Mouse (Mus musculus) intestine, embryonic 14.5 days (tissue): ENCODE measurements around the gene Ppwd1. TPM values are rescaled to one million over a fixed set of nuclear protein-coding genes. Genes with fewer than 3 reads are reported as not detected.

Experiments
- ATAC-seq: fragments of 200-750 bp; cut with Nextera tagmentation; replicated peaks from 2 replicates; pipeline ENCODE4 v1.8.0; 2017; ENCODE audit warnings: low read depth, moderate number of reproducible peaks, moderate TSS enrichment, moderate library complexity; ENCODE audit not compliant: low FRiP score, low TSS enrichment
- DNase-seq: peaks from one replicate; pipeline ENCODE4 v3.0.0-alpha.2; 2018; ENCODE audit warnings: low spot score
- H3K27ac ChIP-seq: fragments of 300-500 bp; sonication (generic); 2 replicates; pipeline ENCODE4 v1.5.1; 2014; ENCODE audit warnings: low read depth, mild to moderate bottlenecking, control low read depth
- H3K27me3 ChIP-seq: fragments of 300-500 bp; sonication (generic); replicated peaks from 2 replicates; pipeline ENCODE4 v1.6.1; 2014; ENCODE audit warnings: low read length, control low read depth; ENCODE audit not compliant: control insufficient read depth, insufficient read depth
- H3K36me3 ChIP-seq: fragments of 300-500 bp; sonication (generic); 2 replicates; pipeline ENCODE4 v1.6.1; 2014; ENCODE audit warnings: low read length, control low read depth; ENCODE audit not compliant: control insufficient read depth, insufficient read depth
- H3K4me1 ChIP-seq: fragments of 300-500 bp; sonication (generic); replicated peaks from 2 replicates; pipeline ENCODE4 v1.6.1; 2014; ENCODE audit warnings: low read length, control low read depth, mixed read lengths; ENCODE audit not compliant: control insufficient read depth, insufficient read depth
- H3K4me2 ChIP-seq: fragments of 300-500 bp; sonication (generic); 2 replicates; pipeline ENCODE4 v1.6.1; 2014; ENCODE audit warnings: low read length
- H3K4me3 ChIP-seq: fragments of 300-500 bp; sonication (generic); 2 replicates; pipeline ENCODE4 v1.5.1; 2014; ENCODE audit warnings: low read depth, low read length, control low read depth, mixed read lengths
- H3K9ac ChIP-seq: fragments of 300-500 bp; sonication (generic); 2 replicates; pipeline ENCODE4 v1.6.1; 2014; ENCODE audit warnings: mild to moderate bottlenecking, low read length
- H3K9me3 ChIP-seq: fragments of 300-500 bp; sonication (generic); 2 replicates; pipeline ENCODE4 v1.6.1; 2016; ENCODE audit warnings: low read length, control low read depth; ENCODE audit not compliant: control insufficient read depth
- WGBS: fragments of 180-500 bp; shearing (Covaris S2); extraction: QIAGEN DNeasy Blood & Tissue Kit; methylation state at CpG from one replicate; pipeline ENCODE4 v1.1.7; 2014; 5-methylcytosine and 5-hydroxymethylcytosine counted together
- polyA plus RNA-seq: library from polyadenylated mRNA; unstranded; fragments of >200 nt; fragmentation: Nextera tagmentation; extraction: Ambion mirVana; gene quantifications from 2 replicates; pipeline ENCODE4 v1.2.1, GENCODE M21; 2014

Gene Ppwd1
- polyA plus RNA-seq, 1 experiment from 2014 or later, result 11.8 TPM

- H3K4me3 ChIP-seq, result peak within 1 kb of the TSS; percentile 73
- H3K4me2 ChIP-seq, result peak within 1 kb of the TSS; percentile 74
- peak; percentile 97 for ATAC-seq
- under 1% methylated on average over 38 of the region's 38 CpGs for WGBS
- H3K36me3 ChIP-seq, result peaks cover 16% of the 10 kb centered on the region
- H3K27ac ChIP-seq, result peak within 1 kb of the TSS; percentile 79
- peaks cover 14% of the 10 kb centered on the region for H3K4me1 ChIP-seq
- H3K9me3 ChIP-seq, result no peaks in the 10 kb centered on the region
- DNase-seq, result peak; percentile 91
- H3K27me3 ChIP-seq, result no peaks in the 10 kb centered on the region
- peak within 1 kb of the TSS; percentile 77 for H3K9ac ChIP-seq
These were observed 50.0 kb downstream of the Ppwd1 start, which contains the start of gene Trim23 for GRCm38 (mm10) chr13:104178650-104179121. TSS of gene Trim23 (plus strand) at chr13:104178797.

GRCm38 (mm10) chr13:104177796-104178649 is 50.6 kb downstream of the Ppwd1 start, which contains the start of gene Trappc13:
TSS of gene Trappc13 (minus strand) at chr13:104178469.
- H3K27me3 ChIP-seq, result no peaks in the 10 kb centered on the region
- DNase-seq, result peak; percentile 93
- WGBS, result under 1% methylated on average over 32 of the region's 32 CpGs
- H3K27ac ChIP-seq, result peak within 1 kb of the TSS; percentile 79
- peaks cover 14% of the 10 kb centered on the region for H3K4me1 ChIP-seq
- peak within 1 kb of the TSS; percentile 74 for H3K4me2 ChIP-seq
- H3K36me3 ChIP-seq, result peaks cover 15% of the 10 kb centered on the region
- peak within 1 kb of the TSS; percentile 77 for H3K9ac ChIP-seq
- H3K4me3 ChIP-seq, result peak within 1 kb of the TSS; percentile 73
- no peaks in the 10 kb centered on the region for H3K9me3 ChIP-seq
- ATAC-seq, result peak; percentile 87

- H3K27me3 ChIP-seq, result no peaks in the 10 kb centered on the region
- peaks cover 14% of the 10 kb centered on the region for H3K4me1 ChIP-seq
- no peak for DNase-seq
- peak overlapping the region; percentile 39 for H3K9ac ChIP-seq
- H3K27ac ChIP-seq, result no peak overlapping the region
- peak overlapping the region; percentile 74 for H3K4me2 ChIP-seq
- peak overlapping the region; percentile 73 for H3K4me3 ChIP-seq
- no peak for ATAC-seq
- H3K9me3 ChIP-seq, result no peaks in the 10 kb centered on the region
- peaks cover 11% of the 10 kb centered on the region for H3K36me3 ChIP-seq
- 65% methylated on average over 3 of the region's 3 CpGs for WGBS
These were observed 51.8 kb downstream of the Ppwd1 start for GRCm38 (mm10) chr13:104176874-104177273.

- no peak for ATAC-seq
- no peaks in the 10 kb centered on the region for H3K27me3 ChIP-seq
These were observed 56.1 kb downstream of the Ppwd1 start for GRCm38 (mm10) chr13:104172498-104172897.

GRCm38 (mm10) chr13:104171711-104172110 is 56.9 kb downstream of the Ppwd1 start:
- H3K4me1 ChIP-seq, result peaks cover 3% of the 10 kb centered on the region; the same call in 1 of the 2 replicates
- no peak overlapping the region for H3K9ac ChIP-seq
- H3K36me3 ChIP-seq, result peaks cover 25% of the 10 kb centered on the region
- 82% methylated on average over 5 of the region's 5 CpGs for WGBS
- H3K27me3 ChIP-seq, result no peaks in the 10 kb centered on the region
- H3K4me2 ChIP-seq, result no peak overlapping the region
- H3K4me3 ChIP-seq, result no peak overlapping the region
- no peak for ATAC-seq
- no peak overlapping the region for H3K27ac ChIP-seq
- no peaks in the 10 kb centered on the region for H3K9me3 ChIP-seq
- DNase-seq, result no peak

More at GRCm38 (mm10) chr13:104172498-104172897, 56.1 kb downstream of the Ppwd1 start:
- H3K9ac ChIP-seq, result no peak overlapping the region
- H3K4me3 ChIP-seq, result no peak overlapping the region
- H3K4me2 ChIP-seq, result no peak overlapping the region
- no peak for DNase-seq
- H3K4me1 ChIP-seq, result peaks cover 9% of the 10 kb centered on the region
- no peaks in the 10 kb centered on the region for H3K9me3 ChIP-seq
- H3K27ac ChIP-seq, result no peak overlapping the region
- H3K36me3 ChIP-seq, result peaks cover 18% of the 10 kb centered on the region

GRCm38 (mm10) chr13:104155686-104156085 is 73.0 kb downstream of the Ppwd1 start:
- H3K9ac ChIP-seq, result no peak overlapping the region
- no peaks in the 10 kb centered on the region for H3K4me1 ChIP-seq
- DNase-seq, result no peak
- peaks cover 44% of the 10 kb centered on the region for H3K36me3 ChIP-seq
- 81% methylated on average over 1 of the region's 1 CpGs for whole genome bisulfite sequencing
- ATAC-seq, result no peak
- no peak overlapping the region for H3K4me3 ChIP-seq
- no peaks in the 10 kb centered on the region for H3K27me3 ChIP-seq
- H3K4me2 ChIP-seq, result no peak overlapping the region
- no peak overlapping the region for H3K27ac ChIP-seq
- H3K9me3 ChIP-seq, result no peaks in the 10 kb centered on the region

Other genes with a start within 250 kb of the Ppwd1 start
- gene Nln, start 119.2 kb downstream of the Ppwd1 start, polyA plus RNA-seq, result 24.7 and 27.1 TPM in 2 replicates
- gene Sgtb, start 119.1 kb downstream of the Ppwd1 start, polyA plus RNA-seq, result 5.0 and 5.7 TPM in 2 replicates
- 56.0 and 59.8 TPM in 2 replicates for gene Trappc13, start 50.4 kb downstream of the Ppwd1 start, polyA plus RNA-seq
- gene Trim23, start 50.0 kb downstream of the Ppwd1 start, polyA plus RNA-seq, result 15.6 and 17.0 TPM in 2 replicates
- gene Cenpk, start 232 bp downstream of the Ppwd1 start, polyA plus RNA-seq, result 53.4 and 63.7 TPM in 2 replicates
- gene Adamts6, start 59.0 kb upstream of the Ppwd1 start, polyA plus RNA-seq, result 4.4 and 4.5 TPM in 2 replicates